Mouse (Mus musculus): Measurements from ENCODE around the gene Krt20. TPM values are rescaled to one million over a fixed set of nuclear protein-coding genes. Genes with fewer than 3 reads are reported as not detected.

Krt20 gene
- polyA plus RNA-seq, 1 experiment from 2014 or later: 0.24 TPM

GRCm38 (mm10) chr11:99413247-99413646, 24.7 kb downstream of the Krt20 start:
- 21% methylated on average over 6 of the region's 6 CpGs for WGBS
- ATAC-seq (ENCODE audit: insufficient number of reproducible peaks, insufficient read depth, low FRiP score, low TSS enrichment, low read depth): no peak

GRCm38 (mm10) chr11:99406186-99406585, 31.8 kb downstream of the Krt20 start:
- no peak for ATAC-seq (ENCODE audit: insufficient number of reproducible peaks, insufficient read depth, low FRiP score, low TSS enrichment, low read depth)
- Histone ChIP-seq H3K4me2 (no peak overlapping the region), H3K4me1 (no peaks in the 10 kb centered on the region), H3K27me3 (peaks cover 4% of the 10 kb centered on the region; the same call in 1 of the 2 replicates), H3K27ac (no peak overlapping the region), H3K9ac (no peak overlapping the region), H3K9me3 (no peaks in the 10 kb centered on the region), H3K4me3 (no peak overlapping the region), H3K36me3 (no peaks in the 10 kb centered on the region)
- WGBS: 75% methylated on average over 10 of the region's 10 CpGs

More at GRCm38 (mm10) chr11:99413247-99413646, 24.7 kb downstream of the Krt20 start:
- no peaks in the 10 kb centered on the region for H3K4me1 ChIP-seq
- no peaks in the 10 kb centered on the region for H3K36me3 ChIP-seq
- 0 out of 2 replicates have a peak, but pooled peaks cover 4% of the 10 kb centered on the region for H3K27me3 ChIP-seq
- no peak overlapping the region for H3K4me3 ChIP-seq
- no peak overlapping the region for H3K27ac ChIP-seq
- no peak overlapping the region for H3K9ac ChIP-seq
- no peaks in the 10 kb centered on the region for H3K9me3 ChIP-seq
- H3K4me2 ChIP-seq: no peak overlapping the region

GRCm38 (mm10) chr11:99399956-99400549, 37.9 kb downstream of the Krt20 start:
- Histone ChIP-seq H3K4me1 (no peaks in the 10 kb centered on the region), H3K36me3 (no peaks in the 10 kb centered on the region), H3K4me2 (no peak overlapping the region), H3K9ac (no peak overlapping the region), H3K27ac (no peak overlapping the region), H3K9me3 (no peaks in the 10 kb centered on the region), H3K27me3 (peaks cover 15% of the 10 kb centered on the region), H3K4me3 (no peak overlapping the region)
- WGBS: 86% methylated on average over 13 of the region's 13 CpGs
- no peak for ATAC-seq (ENCODE audit: insufficient number of reproducible peaks, insufficient read depth, low FRiP score, low TSS enrichment, low read depth)

GRCm38 (mm10) chr11:99398832-99399231, 39.1 kb downstream of the Krt20 start:
- Histone ChIP-seq H3K9ac (no peak overlapping the region), H3K27ac (no peak overlapping the region), H3K4me3 (no peak overlapping the region), H3K27me3 (peaks cover 15% of the 10 kb centered on the region), H3K4me2 (no peak overlapping the region), H3K36me3 (no peaks in the 10 kb centered on the region), H3K4me1 (no peaks in the 10 kb centered on the region), H3K9me3 (no peaks in the 10 kb centered on the region)
- no peak for ATAC-seq (ENCODE audit: insufficient number of reproducible peaks, insufficient read depth, low FRiP score, low TSS enrichment, low read depth)
- WGBS: 62% methylated on average over 8 of the region's 8 CpGs

GRCm38 (mm10) chr11:99398084-99398483, 39.9 kb downstream of the Krt20 start:
- no peak overlapping the region for H3K4me3 ChIP-seq
- H3K27me3 ChIP-seq: peaks cover 15% of the 10 kb centered on the region
- ATAC-seq (ENCODE audit: insufficient number of reproducible peaks, insufficient read depth, low FRiP score, low TSS enrichment, low read depth): no peak
- whole genome bisulfite sequencing: 77% methylated on average over 3 of the region's 3 CpGs
- H3K4me2 ChIP-seq: no peak overlapping the region
- no peak overlapping the region for H3K9ac ChIP-seq
- no peaks in the 10 kb centered on the region for H3K9me3 ChIP-seq
- no peak overlapping the region for H3K27ac ChIP-seq
- H3K36me3 ChIP-seq: no peaks in the 10 kb centered on the region
- H3K4me1 ChIP-seq: no peaks in the 10 kb centered on the region

- no peak overlapping the region for H3K4me2 ChIP-seq
- no peak overlapping the region for H3K4me3 ChIP-seq
- H3K9me3 ChIP-seq: no peaks in the 10 kb centered on the region
- ATAC-seq (ENCODE audit: insufficient number of reproducible peaks, insufficient read depth, low FRiP score, low TSS enrichment, low read depth): no peak
- H3K4me1 ChIP-seq: 0 out of 2 replicates have a peak, but pooled peaks cover 3% of the 10 kb centered on the region
- peaks cover 11% of the 10 kb centered on the region for H3K27me3 ChIP-seq
- H3K27ac ChIP-seq: no peak overlapping the region
- H3K9ac ChIP-seq: no peak overlapping the region
- WGBS: 84% methylated on average over 2 of the region's 2 CpGs
- no peaks in the 10 kb centered on the region for H3K36me3 ChIP-seq
These were observed 41.3 kb downstream of the Krt20 start for GRCm38 (mm10) chr11:99396661-99397060.

- 33% methylated on average over 3 of the region's 3 CpGs for WGBS
- no peak overlapping the region for H3K4me2 ChIP-seq
- ATAC-seq (ENCODE audit: insufficient number of reproducible peaks, insufficient read depth, low FRiP score, low TSS enrichment, low read depth): no peak
- H3K9me3 ChIP-seq: no peaks in the 10 kb centered on the region
- peaks cover 11% of the 10 kb centered on the region for H3K27me3 ChIP-seq
- H3K4me1 ChIP-seq: 0 out of 2 replicates have a peak, but pooled peaks cover 3% of the 10 kb centered on the region
- no peak overlapping the region for H3K9ac ChIP-seq
- no peak overlapping the region for H3K4me3 ChIP-seq
- no peak overlapping the region for H3K27ac ChIP-seq
- no peaks in the 10 kb centered on the region for H3K36me3 ChIP-seq
These were observed 41.9 kb downstream of the Krt20 start for GRCm38 (mm10) chr11:99396034-99396433.

GRCm38 (mm10) chr11:99392492-99392891, 45.5 kb downstream of the Krt20 start:
- WGBS: 83% methylated on average over 10 of the region's 10 CpGs
- Histone ChIP-seq H3K27me3 (0 out of 2 replicates have a peak, but pooled peaks cover 4% of the 10 kb centered on the region), H3K27ac (no peak overlapping the region), H3K4me2 (no peak overlapping the region), H3K4me1 (0 out of 2 replicates have a peak, but pooled peaks cover 3% of the 10 kb centered on the region), H3K4me3 (no peak overlapping the region), H3K9ac (no peak overlapping the region), H3K36me3 (no peaks in the 10 kb centered on the region), H3K9me3 (no peaks in the 10 kb centered on the region)
- no peak for ATAC-seq (ENCODE audit: insufficient number of reproducible peaks, insufficient read depth, low FRiP score, low TSS enrichment, low read depth)

- Histone ChIP-seq H3K27ac (peak overlapping the region; percentile 64; the same call in 1 of the 2 replicates), H3K4me2 (no peak overlapping the region; the same call in 1 of the 2 replicates), H3K9me3 (no peaks in the 10 kb centered on the region), H3K27me3 (no peaks in the 10 kb centered on the region), H3K9ac (no peak overlapping the region), H3K36me3 (no peaks in the 10 kb centered on the region), H3K4me1 (0 out of 2 replicates have a peak, but pooled peaks cover 10% of the 10 kb centered on the region), H3K4me3 (no peak overlapping the region)
- WGBS: 67% methylated on average over 6 of the region's 6 CpGs
- ATAC-seq (ENCODE audit: insufficient number of reproducible peaks, insufficient read depth, low FRiP score, low TSS enrichment, low read depth): no peak
These were observed 46.6 kb downstream of the Krt20 start for GRCm38 (mm10) chr11:99391375-99391774.

- Histone ChIP-seq H3K27ac (peak overlapping the region; percentile 64; the same call in 1 of the 2 replicates), H3K9me3 (no peaks in the 10 kb centered on the region), H3K4me3 (no peak overlapping the region), H3K36me3 (no peaks in the 10 kb centered on the region), H3K9ac (no peak overlapping the region), H3K4me1 (0 out of 2 replicates have a peak, but pooled peaks cover 10% of the 10 kb centered on the region), H3K27me3 (no peaks in the 10 kb centered on the region), H3K4me2 (no peak overlapping the region; the same call in 1 of the 2 replicates)
- 63% methylated on average over 7 of the region's 7 CpGs for WGBS
- ATAC-seq (ENCODE audit: insufficient number of reproducible peaks, insufficient read depth, low FRiP score, low TSS enrichment, low read depth): no peak
These were observed 47.1 kb downstream of the Krt20 start for GRCm38 (mm10) chr11:99390866-99391265.

- ATAC-seq (ENCODE audit: insufficient number of reproducible peaks, insufficient read depth, low FRiP score, low TSS enrichment, low read depth): no peak
These were observed 48.7 kb downstream of the Krt20 start, which contains the start of gene Krt10 for GRCm38 (mm10) chr11:99389264-99389663. Gene Krt10, minus strand, starts transcription at chr11:99389364.

GRCm38 (mm10) chr11:99388661-99389060, 49.3 kb downstream of the Krt20 start:
- H3K9me3 ChIP-seq: no peaks in the 10 kb centered on the region
- no peaks in the 10 kb centered on the region for H3K36me3 ChIP-seq
- WGBS: 95% methylated on average over 18 of the region's 18 CpGs
- peaks cover 4% of the 10 kb centered on the region; the same call in 1 of the 2 replicates for H3K27me3 ChIP-seq
- no peak overlapping the region for H3K27ac ChIP-seq
- no peak overlapping the region for H3K9ac ChIP-seq
- 0 out of 2 replicates have a peak, but pooled peaks cover 10% of the 10 kb centered on the region for H3K4me1 ChIP-seq
- no peak for ATAC-seq (ENCODE audit: insufficient number of reproducible peaks, insufficient read depth, low FRiP score, low TSS enrichment, low read depth)
- no peak overlapping the region for H3K4me2 ChIP-seq
- H3K4me3 ChIP-seq: no peak overlapping the region

More at GRCm38 (mm10) chr11:99389264-99389663, 48.7 kb downstream of the Krt20 start, which contains the start of gene Krt10:
- no peak within 1 kb of the TSS for H3K9ac ChIP-seq
- peaks cover 2% of the 10 kb centered on the region; the same call in 1 of the 2 replicates for H3K27me3 ChIP-seq
- 0 out of 2 replicates have a peak, but pooled peaks cover 10% of the 10 kb centered on the region for H3K4me1 ChIP-seq
- H3K9me3 ChIP-seq: no peaks in the 10 kb centered on the region
- H3K27ac ChIP-seq: no peak within 1 kb of the TSS
- no peak within 1 kb of the TSS for H3K4me2 ChIP-seq
- no peaks in the 10 kb centered on the region for H3K36me3 ChIP-seq
- 84% methylated on average over 4 of the region's 4 CpGs for WGBS
- no peak within 1 kb of the TSS for H3K4me3 ChIP-seq
